Mouse (Mus musculus): ENCODE data around the gene Vamp5. TPM values are rescaled to one million over a fixed set of nuclear protein-coding genes. Genes with fewer than 3 reads are reported as not detected.

Vamp5 gene
- total RNA-seq, 1 experiment, result 1.0 TPM

DNA sequence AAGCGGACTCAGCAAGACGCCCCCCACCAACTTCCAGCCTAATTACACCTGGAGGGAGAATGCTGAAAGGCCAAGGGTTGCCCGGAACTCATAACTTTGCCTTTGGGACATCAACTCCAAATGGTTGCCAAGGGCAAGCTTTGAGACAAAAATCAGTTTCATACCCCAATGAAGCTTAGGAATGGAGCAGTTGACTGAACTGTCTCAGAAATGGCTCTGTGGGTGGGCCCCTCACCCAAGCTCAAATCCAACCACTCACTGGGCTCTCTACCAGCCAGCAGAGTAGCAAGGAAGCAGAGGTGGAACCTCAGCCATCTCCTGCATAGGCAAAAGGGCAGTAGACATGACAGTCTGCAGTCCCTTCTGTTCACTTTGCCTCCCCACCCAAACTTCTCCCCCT is 7.5 kb upstream of the Vamp5 start:
- Histone ChIP-seq H3K9me3 (ENCODE audit: control insufficient read depth, insufficient read depth, low read depth, low read length) (no peaks in the 10 kb centered on the region), H3K36me3 (ENCODE audit: control insufficient read depth, insufficient read depth, low read length, poor library complexity, severe bottlenecking) (no peaks in the 10 kb centered on the region), H3K4me3 (ENCODE audit: insufficient read depth in 1 of 2, low read depth in 1 of 2, low read length in 2 of 2, poor library complexity in 1 of 2, severe bottlenecking in 1 of 2) (no peak overlapping the region), H3K4me1 (ENCODE audit: control insufficient read depth in 2 of 2, insufficient read depth in 2 of 2, low read length in 2 of 2, poor library complexity in 1 of 2) (peaks cover 3 to 4% of the 10 kb centered on the region in 2 experiments; a peak in 1 of 4 replicates), H3K27ac (ENCODE audit: insufficient read depth, low read depth, low read length, poor library complexity, severe bottlenecking) (no peak overlapping the region), H3K9ac (ENCODE audit: insufficient read depth, low read depth, low read length, poor library complexity, severe bottlenecking) (no peak overlapping the region)
- in situ Hi-C loops (cut with MboI; ENCODE audit: low sequenced_read_pairs in 2 of 2, unreplicated experiment in 2 of 2), result no loop called here
- TF ChIP-seq HCFC1 (IDR thresholded peaks at IDR 0.05; ENCODE audit: borderline replicate concordance, insufficient read depth, low read length), result no peak
- no peak for TF ChIP-seq CHD2 (IDR thresholded peaks at IDR 0.05; ENCODE audit: low read depth, low read length)
- TF ChIP-seq ZNF384 (IDR thresholded peaks at IDR 0.05; ENCODE audit: low read depth, low read length), result no peak
- TF ChIP-seq ZC3H11A (IDR thresholded peaks at IDR 0.05; ENCODE audit: borderline replicate concordance, low read depth, low read length), result no peak
- no peak for TF ChIP-seq MAFK (IDR thresholded peaks at IDR 0.05; ENCODE audit: insufficient read depth, low read depth, low read length)
- no peak for DNase-seq (ENCODE audit: low read depth, low spot score)

DNA sequence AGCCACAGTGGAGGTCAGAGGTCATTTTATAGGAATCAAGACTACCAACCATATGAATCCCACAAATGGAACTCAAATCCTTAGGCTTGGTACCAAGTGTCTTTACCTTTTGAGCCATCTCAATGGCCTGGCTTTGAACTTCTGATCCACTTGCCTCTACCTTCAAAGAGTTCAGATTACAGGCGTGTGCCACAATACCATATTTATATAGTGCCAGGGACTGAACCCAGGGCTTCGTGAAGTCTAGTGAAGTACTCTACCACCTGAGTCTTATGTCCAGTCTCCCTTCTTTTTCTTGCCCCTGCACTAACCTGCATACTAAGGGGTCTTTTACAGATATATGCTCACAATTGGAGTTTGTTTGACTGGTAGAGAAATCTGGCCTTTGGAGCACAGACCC is 6.3 kb upstream of the Vamp5 start:
- DNase-seq (ENCODE audit: low read depth, low spot score), result no peak
- TF ChIP-seq HCFC1 (IDR thresholded peaks at IDR 0.05; ENCODE audit: borderline replicate concordance, insufficient read depth, low read length) (no peak), CHD2 (IDR thresholded peaks at IDR 0.05; ENCODE audit: low read depth, low read length) (no peak), ZNF384 (IDR thresholded peaks at IDR 0.05; ENCODE audit: low read depth, low read length) (no peak), ZC3H11A (IDR thresholded peaks at IDR 0.05; ENCODE audit: borderline replicate concordance, low read depth, low read length) (no peak), MAFK (IDR thresholded peaks at IDR 0.05; ENCODE audit: insufficient read depth, low read depth, low read length) (no peak)

DNA sequence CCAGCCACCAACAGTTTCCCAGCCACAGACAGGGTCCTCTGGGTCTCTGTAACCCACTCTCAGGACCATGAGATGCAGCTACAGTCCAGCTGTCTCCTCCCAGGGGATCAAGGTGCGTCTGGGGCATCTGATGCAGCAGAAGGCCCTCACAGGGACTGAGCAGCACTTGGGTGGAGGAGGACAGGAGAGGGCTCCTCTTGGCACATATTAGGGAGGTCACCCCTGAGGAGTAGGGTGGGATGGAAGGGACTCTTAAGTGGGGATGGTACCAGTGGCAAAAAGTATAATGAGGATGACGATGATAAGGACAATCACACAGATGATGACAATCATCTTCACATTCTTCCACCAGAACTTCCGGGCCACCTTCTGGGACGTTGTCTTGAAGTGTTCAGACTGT is 5.0 kb upstream of the Vamp5 start:
- in situ Hi-C loops (cut with MboI; ENCODE audit: low sequenced_read_pairs in 2 of 2, unreplicated experiment in 2 of 2), result no loop called here
- DNase-seq (ENCODE audit: low read depth, low spot score), result no peak
- Histone ChIP-seq H3K9me3 (ENCODE audit: control insufficient read depth, insufficient read depth, low read depth, low read length) (no peaks in the 10 kb centered on the region), H3K4me1 (ENCODE audit: control insufficient read depth in 2 of 2, insufficient read depth in 2 of 2, low read length in 2 of 2, poor library complexity in 1 of 2) (0 out of 4 replicates have a peak, but pooled peaks cover 0 to 1% of the 10 kb centered on the region in 2 experiments), H3K27ac (ENCODE audit: insufficient read depth, low read depth, low read length, poor library complexity, severe bottlenecking) (no peak overlapping the region), H3K36me3 (ENCODE audit: control insufficient read depth, insufficient read depth, low read length, poor library complexity, severe bottlenecking) (no peaks in the 10 kb centered on the region), H3K4me3 (ENCODE audit: insufficient read depth in 1 of 2, low read depth in 1 of 2, low read length in 2 of 2, poor library complexity in 1 of 2, severe bottlenecking in 1 of 2) (no peak overlapping the region), H3K9ac (ENCODE audit: insufficient read depth, low read depth, low read length, poor library complexity, severe bottlenecking) (no peak overlapping the region)
- no peak for TF ChIP-seq ZC3H11A (IDR thresholded peaks at IDR 0.05; ENCODE audit: borderline replicate concordance, low read depth, low read length)
- no peak for TF ChIP-seq CHD2 (IDR thresholded peaks at IDR 0.05; ENCODE audit: low read depth, low read length)
- no peak for TF ChIP-seq MAFK (IDR thresholded peaks at IDR 0.05; ENCODE audit: insufficient read depth, low read depth, low read length)
- TF ChIP-seq HCFC1 (IDR thresholded peaks at IDR 0.05; ENCODE audit: borderline replicate concordance, insufficient read depth, low read length), result no peak
- no peak for TF ChIP-seq ZNF384 (IDR thresholded peaks at IDR 0.05; ENCODE audit: low read depth, low read length)

More for the DNA sequence above, 6.3 kb upstream of the Vamp5 start:
- peaks cover 3 to 4% of the 10 kb centered on the region in 2 experiments; a peak in 1 of 4 replicates for H3K4me1 ChIP-seq (ENCODE audit: control insufficient read depth in 2 of 2, insufficient read depth in 2 of 2, low read length in 2 of 2, poor library complexity in 1 of 2)
- no peak overlapping the region for H3K27ac ChIP-seq (ENCODE audit: insufficient read depth, low read depth, low read length, poor library complexity, severe bottlenecking)
- in situ Hi-C loops (cut with MboI; ENCODE audit: low sequenced_read_pairs in 2 of 2, unreplicated experiment in 2 of 2), result no loop called here
- no peak overlapping the region for H3K9ac ChIP-seq (ENCODE audit: insufficient read depth, low read depth, low read length, poor library complexity, severe bottlenecking)
- no peaks in the 10 kb centered on the region for H3K9me3 ChIP-seq (ENCODE audit: control insufficient read depth, insufficient read depth, low read depth, low read length)
- H3K36me3 ChIP-seq (ENCODE audit: control insufficient read depth, insufficient read depth, low read length, poor library complexity, severe bottlenecking), result no peaks in the 10 kb centered on the region
- no peak overlapping the region for H3K4me3 ChIP-seq (ENCODE audit: insufficient read depth in 1 of 2, low read depth in 1 of 2, low read length in 2 of 2, poor library complexity in 1 of 2, severe bottlenecking in 1 of 2)

DNA sequence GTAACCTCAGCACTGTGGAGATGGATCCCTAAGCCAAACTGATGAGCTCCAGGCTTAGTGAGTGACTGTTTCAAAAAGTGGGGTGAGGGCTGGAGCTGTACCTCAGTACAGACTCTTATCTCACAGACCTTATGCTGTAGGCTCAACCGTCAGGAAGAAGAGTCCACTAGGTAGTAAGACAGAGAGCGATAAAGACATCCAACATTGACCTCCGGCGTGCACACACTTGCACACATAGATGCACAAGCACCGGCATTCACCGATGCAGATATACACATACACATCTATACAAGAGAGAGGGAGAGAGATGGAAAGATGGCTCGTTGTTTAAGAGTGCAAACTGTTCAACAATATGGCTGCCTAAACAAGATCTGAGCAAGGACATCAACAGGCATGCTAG is 3.7 kb upstream of the Vamp5 start:
- no peak for TF ChIP-seq CHD2 (IDR thresholded peaks at IDR 0.05; ENCODE audit: low read depth, low read length)
- TF ChIP-seq HCFC1 (IDR thresholded peaks at IDR 0.05; ENCODE audit: borderline replicate concordance, insufficient read depth, low read length), result no peak
- TF ChIP-seq ZNF384 (IDR thresholded peaks at IDR 0.05; ENCODE audit: low read depth, low read length), result no peak
- no peak for TF ChIP-seq ZC3H11A (IDR thresholded peaks at IDR 0.05; ENCODE audit: borderline replicate concordance, low read depth, low read length)
- no peak for TF ChIP-seq MAFK (IDR thresholded peaks at IDR 0.05; ENCODE audit: insufficient read depth, low read depth, low read length)
- in situ Hi-C loops (cut with MboI; ENCODE audit: low sequenced_read_pairs in 2 of 2, unreplicated experiment in 2 of 2), result no loop called here

More for the DNA sequence above, 3.7 kb upstream of the Vamp5 start:
- H3K36me3 ChIP-seq (ENCODE audit: control insufficient read depth, insufficient read depth, low read length, poor library complexity, severe bottlenecking), result no peaks in the 10 kb centered on the region
- 0 out of 4 replicates have a peak, but pooled peaks cover 0 to under 1% of the 10 kb centered on the region in 2 experiments for H3K4me1 ChIP-seq (ENCODE audit: control insufficient read depth in 2 of 2, insufficient read depth in 2 of 2, low read length in 2 of 2, poor library complexity in 1 of 2)
- no peak overlapping the region for H3K9ac ChIP-seq (ENCODE audit: insufficient read depth, low read depth, low read length, poor library complexity, severe bottlenecking)
- no peak for DNase-seq (ENCODE audit: low read depth, low spot score)
- no peaks in the 10 kb centered on the region for H3K9me3 ChIP-seq (ENCODE audit: control insufficient read depth, insufficient read depth, low read depth, low read length)
- H3K27ac ChIP-seq (ENCODE audit: insufficient read depth, low read depth, low read length, poor library complexity, severe bottlenecking), result no peak overlapping the region
- no peak overlapping the region for H3K4me3 ChIP-seq (ENCODE audit: insufficient read depth in 1 of 2, low read depth in 1 of 2, low read length in 2 of 2, poor library complexity in 1 of 2, severe bottlenecking in 1 of 2)

Measured in ES-E14 (cell line).